Mouse (Mus musculus) left cerebral cortex, adult 2 months (tissue): Measurements from ENCODE around the gene B4galnt1. TPM values are rescaled to one million over a fixed set of nuclear protein-coding genes. Genes with fewer than 3 reads are reported as not detected.
"Not testable (repeated sequence)": the region's sequence is repeated elsewhere in the genome, so short reads cannot be mapped to it uniquely, and the experiment has no call there.

ENCODE experiments used
- DNase-seq, 2 experiments: peaks; one replicate each; pipeline ENCODE4 v3.0.0; 2021 to 2022; ENCODE audit warnings: low spot score in 2 of 2, mixed read lengths in 1 of 2; ENCODE audit errors: extremely low spot score in 1 of 2
- H3K27ac ChIP-seq: fragments of 200-600 bp; 2 replicates; pipeline ENCODE4 v1.8.1; 2022
- H3K4me3 ChIP-seq: fragments of 200-600 bp; 2 replicates; pipeline ENCODE4 v1.8.1; 2022
- CTCF ChIP-seq: fragments of 200-600 bp; IDR thresholded peaks from 2 replicates; pipeline ENCODE4 v1.8.1; 2022; ENCODE audit warnings: antibody characterized with exemption, mild to moderate bottlenecking, moderate library complexity
- intact Hi-C: fragments of 180-260 bp; cut with DNase I; formaldehyde crosslinking; loops from one replicate; pipeline ENCODE4 v1.15.1; 2025
- total RNA-seq, 2 experiments: library from RNA; stranded (reverse); gene quantifications; 2 replicates each; pipeline ENCODE4 v1.2.3; 2021

B4galnt1 gene
- total RNA-seq, 2 experiments from 2014 or later = 122 to 125 TPM

DNA sequence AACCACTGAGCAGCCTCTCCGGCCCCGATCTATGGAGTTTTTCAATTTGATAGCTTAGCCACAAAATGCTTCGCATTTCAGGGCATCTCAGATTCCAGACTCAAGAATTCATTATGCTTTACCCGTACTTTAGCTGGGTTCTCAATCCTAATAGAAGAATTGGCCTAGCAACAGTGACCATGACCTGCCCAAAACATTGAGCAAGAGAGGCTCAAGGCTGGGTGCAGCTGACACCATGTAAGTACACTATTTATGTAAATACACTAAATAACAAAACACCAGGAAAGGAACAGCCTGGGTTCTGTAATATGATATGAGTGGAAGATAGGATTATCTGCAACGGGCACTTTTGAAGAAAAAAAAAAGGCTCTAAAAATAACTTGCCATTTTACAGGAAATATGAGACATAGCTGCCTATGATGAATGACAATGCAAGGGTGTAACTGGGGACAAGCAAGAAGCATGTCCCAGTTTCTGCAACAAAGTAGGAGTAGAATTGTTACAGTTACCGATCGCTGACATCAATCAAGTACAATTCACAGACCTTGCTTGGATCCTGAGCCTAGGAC lies 37.2 kb upstream of the B4galnt1 start:
- Histone ChIP-seq H3K4me3 (no peak overlapping the region), H3K27ac (no peak overlapping the region)
- no peak for TF ChIP-seq CTCF
- no peak for DNase-seq
- intact Hi-C loops = no loop called here

DNA sequence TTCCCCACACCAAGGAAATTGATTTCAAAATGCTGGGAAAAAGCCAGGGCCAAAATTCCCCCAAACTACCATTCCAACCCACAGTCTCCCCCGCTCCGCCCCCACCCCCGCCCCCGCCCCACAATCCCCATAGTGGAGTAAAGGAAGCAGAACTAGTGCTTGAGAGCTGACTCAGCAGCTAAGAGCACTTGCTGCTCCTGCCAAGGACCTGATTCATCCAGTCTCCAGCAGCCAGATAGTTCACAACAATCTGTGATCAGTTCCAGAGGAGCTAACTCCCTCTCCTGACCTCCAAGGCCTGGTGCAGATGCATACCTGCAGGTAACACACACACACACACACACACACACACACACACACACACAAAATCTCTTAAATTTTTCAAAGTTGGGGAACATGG lies 35.6 kb upstream of the B4galnt1 start:
- no peak for DNase-seq
- TF ChIP-seq CTCF = no peak
- intact Hi-C loops = no loop called here
- Histone ChIP-seq H3K27ac (no peak overlapping the region), H3K4me3 (no peak overlapping the region)

DNA sequence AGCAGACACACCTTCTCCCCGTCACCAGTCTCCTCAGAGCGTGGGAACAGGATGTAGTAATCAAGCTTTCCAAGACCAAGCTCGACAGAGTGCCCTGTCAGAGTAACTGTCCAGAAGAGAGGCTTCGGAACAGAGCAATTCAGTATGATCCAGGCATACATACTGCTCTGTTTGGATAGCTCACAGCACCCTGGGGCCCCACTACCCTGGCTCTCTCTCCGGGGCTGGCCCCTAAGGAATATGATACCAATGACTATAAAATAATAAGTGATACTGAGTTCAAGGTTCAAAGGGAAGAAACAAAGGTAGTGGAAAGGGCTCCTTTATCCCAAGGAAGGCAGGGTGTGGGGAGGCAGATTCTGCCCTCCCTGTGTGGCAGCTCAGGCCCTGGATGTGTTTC lies 32.6 kb upstream of the B4galnt1 start:
- Histone ChIP-seq H3K4me3 (no peak overlapping the region), H3K27ac (no peak overlapping the region)
- TF ChIP-seq CTCF = no peak
- DNase-seq = no peak
- intact Hi-C loops = no loop called here

DNA sequence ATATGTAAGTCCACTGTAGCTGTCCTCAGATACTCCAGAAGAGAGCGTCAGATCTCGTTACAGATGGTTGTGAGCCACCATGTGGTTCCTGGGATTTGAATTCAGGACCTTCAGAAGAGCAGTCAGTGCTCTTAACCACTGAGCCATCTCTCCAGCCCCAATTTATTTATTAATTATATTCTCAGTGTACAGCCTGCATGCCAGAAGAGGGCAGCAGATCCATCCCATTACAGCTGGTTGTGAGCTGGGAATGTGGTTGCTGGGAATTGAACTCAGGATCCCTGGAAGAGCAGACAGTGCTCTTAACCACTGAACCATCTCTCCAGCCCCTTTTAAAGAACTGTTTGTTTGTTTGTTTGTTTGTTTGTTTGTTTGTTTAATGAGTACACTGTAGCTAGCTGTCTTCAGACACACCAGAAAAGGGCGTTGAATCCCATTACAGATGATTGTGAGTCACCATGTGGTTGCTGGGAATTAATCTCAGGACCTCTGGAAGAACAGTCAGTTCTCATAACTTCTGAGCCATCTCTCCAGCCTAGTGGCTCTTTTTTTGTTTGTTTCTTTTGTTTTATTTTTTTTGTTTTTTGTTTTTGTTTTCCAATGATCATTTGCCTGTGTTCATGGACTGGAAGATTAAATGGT lies 30.5 kb upstream of the B4galnt1 start:
- H3K4me3 ChIP-seq, DNase-seq, intact Hi-C loops, H3K27ac ChIP-seq: not testable (repeated sequence)
- TF ChIP-seq CTCF = peak; percentile 30

DNA sequence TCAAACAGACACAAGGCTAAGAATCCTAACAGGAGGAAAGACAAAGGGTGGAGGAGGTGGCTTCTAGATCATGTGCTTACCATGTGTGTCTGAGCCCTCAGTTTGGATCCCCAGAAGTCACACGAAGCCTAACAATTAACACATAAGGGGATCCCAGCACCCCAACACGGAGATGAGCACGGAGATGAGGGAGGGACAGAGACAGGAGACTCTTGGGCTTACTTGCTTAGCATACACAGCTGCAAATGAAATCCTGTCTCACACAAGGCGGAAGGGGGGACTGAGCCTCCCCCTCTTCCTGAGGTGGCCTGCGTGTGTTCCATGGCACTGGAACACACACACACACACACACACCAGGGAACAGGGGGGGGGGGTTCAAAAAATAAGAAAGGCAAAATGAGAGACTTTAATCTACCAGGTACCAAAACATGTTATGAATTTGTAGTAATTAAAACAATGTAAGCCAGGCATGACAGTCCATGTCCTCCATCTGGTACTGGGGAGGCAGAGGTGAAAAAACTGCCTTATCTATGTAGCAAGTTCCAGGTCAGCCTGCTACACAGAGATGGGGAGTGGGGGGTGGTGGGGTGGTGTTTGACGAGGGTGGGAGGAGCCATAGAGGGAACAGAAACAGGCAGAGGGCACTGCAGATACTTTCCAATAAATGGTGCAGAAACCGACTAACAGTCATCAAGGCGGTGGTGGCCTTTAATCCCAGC lies 29.7 kb upstream of the B4galnt1 start:
- DNase-seq = no peak
- no peak for TF ChIP-seq CTCF
- intact Hi-C loops = no loop called here
- Histone ChIP-seq H3K27ac (no peak overlapping the region), H3K4me3 (no peak overlapping the region)

DNA sequence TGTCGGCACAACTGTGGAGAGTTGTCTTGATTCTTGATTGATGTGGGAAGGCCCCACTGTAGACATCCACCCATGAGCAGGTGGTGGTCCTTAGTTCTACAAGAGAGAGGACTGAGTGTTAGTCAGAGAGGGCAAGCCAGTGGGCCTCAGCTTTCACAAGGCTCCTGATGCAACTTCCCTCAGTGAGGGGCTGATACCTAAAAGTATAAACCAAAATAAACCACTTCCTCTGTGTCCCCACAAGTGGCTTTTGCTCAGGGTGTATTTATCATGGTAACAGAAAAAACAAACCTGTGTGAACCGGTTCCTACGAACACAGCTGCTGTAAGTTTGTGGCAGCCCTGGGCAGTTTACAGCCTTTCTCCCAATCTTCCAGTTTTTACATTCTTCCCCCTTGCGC lies 28.5 kb upstream of the B4galnt1 start:
- intact Hi-C loops = no loop called here
- no peak overlapping the region for H3K27ac ChIP-seq
- no peak overlapping the region for H3K4me3 ChIP-seq
- no peak for TF ChIP-seq CTCF
- DNase-seq = no peak

DNA sequence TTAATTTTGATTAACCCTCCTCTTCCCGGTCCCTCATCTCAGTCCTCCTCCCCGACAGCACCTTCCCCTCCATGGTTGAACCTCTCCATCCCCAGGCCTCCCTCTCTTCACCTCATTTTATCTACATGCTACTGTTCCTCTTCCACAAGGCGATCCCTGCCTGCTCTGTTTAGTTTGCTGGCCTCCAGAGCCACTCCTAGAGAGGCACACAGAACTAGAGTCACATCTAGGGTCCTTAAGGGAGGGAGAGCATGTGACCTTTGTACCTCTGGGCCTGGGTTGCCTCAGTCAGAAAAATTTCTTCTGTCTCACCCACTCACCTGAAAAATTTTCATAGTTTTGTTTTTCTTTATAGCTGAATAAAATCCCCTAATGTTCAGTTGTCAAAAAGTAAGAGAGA lies 27.1 kb upstream of the B4galnt1 start:
- intact Hi-C loops = no loop called here
- H3K27ac ChIP-seq = no peak overlapping the region
- no peak for TF ChIP-seq CTCF
- no peak overlapping the region for H3K4me3 ChIP-seq
- no peak for DNase-seq

DNA sequence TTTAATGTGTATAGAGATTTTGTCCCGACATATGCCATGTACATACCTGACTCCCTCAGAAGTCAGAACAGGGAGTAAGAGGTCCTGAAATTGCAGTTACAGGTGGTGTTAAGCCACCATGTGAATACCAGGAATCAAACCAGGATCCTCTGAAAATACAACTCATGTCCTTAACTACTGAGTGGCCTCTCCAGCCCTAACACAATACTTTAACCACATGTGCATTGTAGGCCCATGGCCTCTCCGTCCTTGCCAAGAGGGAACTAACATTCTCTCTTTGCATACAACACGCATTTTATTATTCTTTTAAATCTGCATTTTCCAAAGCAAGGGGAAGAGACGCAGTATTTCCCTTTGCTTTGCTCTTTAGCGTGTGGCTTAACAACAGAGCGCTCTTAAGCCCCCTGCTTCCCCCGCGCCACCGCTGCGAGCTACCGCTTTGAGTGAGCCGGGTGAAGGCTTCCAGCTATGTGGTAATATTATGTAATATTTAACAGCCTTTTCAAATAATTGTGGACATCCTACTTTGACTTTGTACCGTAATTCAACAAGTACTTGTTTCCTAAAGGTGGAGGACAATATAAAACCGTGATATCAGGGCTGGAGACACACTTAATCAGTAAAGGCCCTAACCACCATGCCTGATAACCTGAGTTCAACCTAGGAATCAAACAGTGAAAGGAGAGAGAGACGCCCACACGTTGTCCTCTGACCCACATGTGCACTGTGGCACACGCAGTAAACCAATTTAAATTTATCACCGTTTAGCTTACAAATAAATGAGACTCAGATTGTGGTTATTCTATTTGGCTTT lies 26.5 kb upstream of the B4galnt1 start:
- no peak for TF ChIP-seq CTCF
- Histone ChIP-seq H3K27ac (no peak overlapping the region), H3K4me3 (no peak overlapping the region)
- no peak for DNase-seq
- intact Hi-C loops = no loop called here

DNA sequence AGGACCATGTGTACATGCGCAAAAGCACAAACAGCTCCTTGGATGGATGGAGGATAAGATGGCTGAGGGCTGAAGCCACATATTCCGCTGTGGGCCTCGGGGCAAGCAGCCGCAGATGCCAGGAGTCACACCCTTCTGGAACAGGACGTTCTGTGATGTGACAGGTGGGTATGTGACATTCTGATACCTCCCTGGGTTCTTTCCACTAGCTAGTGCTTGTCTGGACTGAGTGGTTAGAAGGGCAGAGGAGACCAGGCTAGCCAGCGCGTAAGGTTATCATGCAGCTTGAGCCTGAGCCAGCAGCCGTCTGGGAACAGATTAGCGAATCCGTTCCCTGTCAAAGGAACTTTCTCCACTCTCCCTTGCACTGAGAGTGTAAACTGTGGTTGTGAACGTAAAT lies 24.1 kb upstream of the B4galnt1 start:
- no peak overlapping the region for H3K4me3 ChIP-seq
- no peak for DNase-seq
- H3K27ac ChIP-seq = no peak overlapping the region
- intact Hi-C loops = loop anchor here (5.0 kb wide), 1 partner anchor 191 kb away; no protein-coding TSS in a partner anchor
- no peak for TF ChIP-seq CTCF

DNA sequence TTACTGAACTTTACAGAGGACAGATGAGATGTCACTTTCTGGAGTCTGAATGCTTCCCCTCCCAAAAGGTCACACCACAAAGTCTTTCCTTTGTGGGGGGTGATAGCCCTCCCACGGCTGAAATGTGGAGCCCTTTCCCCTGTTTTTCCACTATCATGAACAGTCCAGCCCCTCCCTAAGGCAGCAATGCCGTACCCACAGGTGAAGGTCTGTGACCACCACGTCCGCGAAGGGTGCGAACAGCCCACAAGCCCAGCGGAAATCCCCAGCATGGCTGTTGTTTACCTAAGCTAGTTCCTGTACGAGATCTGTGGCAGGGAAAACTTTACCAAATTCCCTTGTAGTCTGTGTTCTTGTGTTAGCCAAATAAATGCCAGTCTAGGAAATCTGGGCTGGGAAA lies 23.5 kb upstream of the B4galnt1 start:
- Histone ChIP-seq H3K4me3 (no peak overlapping the region), H3K27ac (no peak overlapping the region)
- no peak for TF ChIP-seq CTCF
- intact Hi-C loops = loop anchor here (5.0 kb wide), 1 partner anchor 191 kb away; no protein-coding TSS in a partner anchor
- no peak for DNase-seq

DNA sequence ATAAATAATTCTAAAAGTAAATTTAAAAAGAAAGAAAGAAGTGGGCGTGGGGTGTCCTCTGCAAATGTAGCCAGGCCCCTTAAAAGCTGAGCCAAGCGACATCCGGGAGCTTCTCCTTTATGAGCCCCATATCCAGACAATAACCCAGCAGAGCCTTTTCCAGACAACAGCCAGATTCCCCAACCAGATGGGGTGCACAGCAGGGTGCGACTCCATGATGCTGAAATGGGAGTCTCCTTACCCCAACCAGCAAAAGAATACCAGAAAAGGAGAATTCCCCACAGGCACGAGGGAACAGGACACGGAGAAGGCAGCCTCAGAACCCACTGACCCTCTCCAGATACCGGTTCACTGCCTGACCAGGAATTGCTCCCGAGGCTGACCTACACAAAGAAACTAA lies 21.8 kb upstream of the B4galnt1 start:
- Histone ChIP-seq H3K27ac (no peak overlapping the region), H3K4me3 (no peak overlapping the region)
- intact Hi-C loops = loop anchor here (5.0 kb wide), 1 partner anchor 189 kb away; no protein-coding TSS in a partner anchor
- DNase-seq = no peak
- no peak for TF ChIP-seq CTCF

DNA sequence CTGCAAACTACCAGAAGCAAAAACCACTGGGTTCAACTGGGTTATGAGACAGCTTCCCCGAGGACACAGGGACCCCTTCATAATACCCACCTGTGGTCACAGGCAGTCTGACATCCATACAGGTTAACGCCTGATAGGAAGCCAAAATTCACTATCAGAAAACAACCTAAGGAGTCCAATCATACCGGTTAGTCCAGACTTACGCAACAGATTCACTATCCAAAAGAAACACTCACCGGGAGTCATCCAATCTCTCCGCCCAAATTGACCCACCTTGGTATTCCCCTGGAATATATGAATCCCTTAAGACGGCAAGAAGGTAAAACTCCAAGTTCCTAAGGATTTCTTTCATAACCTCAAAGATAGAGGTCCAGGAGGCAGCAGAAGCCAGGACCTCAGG lies 20.5 kb upstream of the B4galnt1 start:
- no peak overlapping the region for H3K27ac ChIP-seq
- intact Hi-C loops = loop anchor here (5.0 kb wide), 1 partner anchor 188 kb away; no protein-coding TSS in a partner anchor
- H3K4me3 ChIP-seq = no peak overlapping the region
- no peak for DNase-seq
- no peak for TF ChIP-seq CTCF
